Mouse (Mus musculus): Measurements from ENCODE around the gene Grin2d.

The Grin2d gene

DNA sequence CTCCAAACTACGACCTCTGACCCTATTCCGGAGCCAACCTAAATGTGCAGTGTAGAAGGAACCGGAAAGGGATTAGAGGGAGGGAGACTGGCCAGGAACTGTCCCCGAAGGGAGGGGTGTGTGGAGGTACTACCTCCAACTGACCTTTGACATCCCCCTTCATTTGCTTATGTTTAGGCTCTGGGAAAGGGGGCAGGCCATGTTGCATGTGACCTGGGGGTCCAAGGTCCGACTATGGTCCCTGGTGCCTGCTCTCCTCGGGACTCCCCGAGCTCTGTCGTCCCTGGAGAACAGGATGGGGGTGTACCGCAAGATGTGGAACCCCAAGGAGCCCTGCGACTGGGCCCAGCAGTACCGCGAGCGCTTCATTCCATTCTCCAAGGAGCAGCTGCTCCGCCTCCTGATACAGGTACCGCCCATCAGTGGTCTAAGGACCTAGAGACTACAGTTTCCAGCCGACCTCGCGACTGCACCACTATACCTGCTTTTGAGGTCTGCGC is 19.1 kb upstream of the Grin2d start:
- DNase-seq (ENCODE audit: low spot score in 2 of 2) = peak; percentile 42 to 63

GRCm38 (mm10) chr7:45896517-45897257 is 18.5 kb upstream of the Grin2d start, which contains the start of the genes Syngr4 and Tmem143:
Syngr4 (minus strand) TSS chr7:45896714.
Tmem143 (plus strand) TSS chr7:45896941.
- DNase-seq (ENCODE audit: low spot score in 2 of 2) = peak; percentile 97

GRCm38 (mm10) chr7:45895931-45896516 is 17.8 kb upstream of the Grin2d start:
- DNase-seq (ENCODE audit: low spot score in 2 of 2) = no peak

GRCm38 (mm10) chr7:45892651-45893050 is 14.5 kb upstream of the Grin2d start:
- DNase-seq (ENCODE audit: low spot score in 2 of 2) = no peak

GRCm38 (mm10) chr7:45887246-45887645 is 9.1 kb upstream of the Grin2d start:
- DNase-seq (ENCODE audit: low spot score in 2 of 2) = no peak

DNA sequence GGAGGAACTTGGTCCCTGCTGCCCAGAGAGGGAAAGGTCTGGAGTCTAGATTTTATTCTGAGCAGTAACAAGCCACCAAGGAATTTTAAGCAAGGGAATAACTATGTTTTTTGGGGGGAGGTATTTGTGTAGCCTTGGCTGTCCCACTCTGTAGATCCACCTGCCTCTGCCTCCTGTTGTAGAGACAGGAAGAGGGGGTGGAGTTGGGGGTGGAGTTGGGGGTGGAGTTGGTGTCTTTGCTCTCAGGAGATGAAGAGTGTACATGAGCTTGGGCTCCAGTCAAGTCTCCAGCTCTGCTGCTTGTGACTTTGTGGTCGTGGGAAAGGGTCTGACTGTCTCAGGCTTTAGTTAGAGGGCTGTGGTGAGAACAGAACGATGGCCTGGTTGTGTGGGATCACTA is 2.8 kb upstream of the Grin2d start:
- DNase-seq (ENCODE audit: low spot score in 2 of 2) = no peak

DNA sequence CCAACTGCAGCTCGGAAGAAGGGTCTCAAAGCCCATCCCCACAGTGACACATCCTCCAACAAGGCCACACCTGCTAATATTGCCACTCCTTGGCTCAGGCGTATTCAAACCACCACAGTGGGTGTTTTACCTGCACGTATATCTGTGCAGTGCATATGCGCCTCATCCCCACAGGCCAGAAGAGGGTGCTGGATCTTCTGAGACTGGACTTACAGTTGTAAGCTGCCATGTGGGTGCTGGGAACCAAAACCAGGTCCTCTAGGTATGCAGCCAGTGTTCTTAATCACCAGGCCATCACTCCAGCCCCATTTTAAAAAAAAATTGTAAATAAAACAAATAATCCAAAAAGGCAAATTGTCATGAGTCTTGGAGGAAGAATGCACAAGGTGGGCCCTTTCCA is 2.4 kb upstream of the Grin2d start:
- DNase-seq (ENCODE audit: low spot score in 2 of 2) = no peak

DNA sequence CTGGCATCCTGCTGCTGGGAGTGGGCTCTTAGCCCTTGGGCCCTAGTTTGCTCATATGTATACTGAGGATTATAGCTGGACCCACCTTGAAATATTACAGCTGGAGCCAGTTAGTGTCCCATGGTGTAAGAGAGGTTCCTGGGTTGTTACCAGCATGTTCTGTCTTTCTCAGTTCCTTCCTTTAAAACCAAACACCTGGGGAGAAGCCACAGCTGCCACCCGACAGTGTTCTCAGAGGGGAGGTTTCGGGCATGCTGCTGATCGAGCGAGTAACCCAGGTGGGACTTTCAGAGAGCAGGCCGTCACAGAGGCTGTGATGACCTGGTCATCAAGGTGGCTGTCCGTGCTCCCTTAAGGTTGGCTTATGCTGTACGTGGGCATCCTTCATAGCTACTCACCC is 1.3 kb downstream of the Grin2d start:
- peak in 1 of 2 experiments; percentile 13 for DNase-seq (ENCODE audit: low spot score in 2 of 2)

- peak; percentile 33 to 48 for DNase-seq (ENCODE audit: low spot score in 2 of 2)
Measured at GRCm38 (mm10) chr7:45873061-45873947, 4.9 kb downstream of the Grin2d start.

DNA sequence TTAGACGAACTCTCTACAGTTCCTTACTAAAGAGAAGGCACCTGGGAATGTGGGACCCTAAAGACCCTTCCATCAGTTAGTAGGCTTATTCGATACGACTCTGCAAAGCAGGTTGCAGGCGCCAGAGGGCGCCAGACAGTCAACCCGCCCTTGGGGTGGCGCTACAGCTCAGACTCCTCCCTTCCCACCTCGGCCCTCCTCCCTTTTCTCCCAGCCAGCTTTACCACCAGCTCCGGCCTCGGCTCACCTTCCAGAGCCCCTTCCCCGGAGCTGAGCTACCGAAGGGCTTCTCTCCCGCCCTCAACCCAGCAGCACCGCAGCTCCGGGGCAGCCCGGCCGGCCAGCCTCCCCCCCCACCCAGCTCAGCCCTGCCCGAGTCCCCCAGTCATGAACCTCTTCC is 5.6 kb downstream of the Grin2d start, which contains the start of gene Kdelr1:
TSS of gene Kdelr1 (plus strand) at position 149 of the 400 bp plus-strand sequence.
- peak; percentile 85 to 88 for DNase-seq (ENCODE audit: low spot score in 2 of 2)

- DNase-seq (ENCODE audit: low spot score in 2 of 2) = peak; percentile 12 to 13
Measured at GRCm38 (mm10) chr7:45870282-45871058, 7.7 kb downstream of the Grin2d start.

GRCm38 (mm10) chr7:45869787-45870186 is 8.4 kb downstream of the Grin2d start:
- DNase-seq (ENCODE audit: low spot score in 2 of 2) = peak; percentile 23 to 30

DNA sequence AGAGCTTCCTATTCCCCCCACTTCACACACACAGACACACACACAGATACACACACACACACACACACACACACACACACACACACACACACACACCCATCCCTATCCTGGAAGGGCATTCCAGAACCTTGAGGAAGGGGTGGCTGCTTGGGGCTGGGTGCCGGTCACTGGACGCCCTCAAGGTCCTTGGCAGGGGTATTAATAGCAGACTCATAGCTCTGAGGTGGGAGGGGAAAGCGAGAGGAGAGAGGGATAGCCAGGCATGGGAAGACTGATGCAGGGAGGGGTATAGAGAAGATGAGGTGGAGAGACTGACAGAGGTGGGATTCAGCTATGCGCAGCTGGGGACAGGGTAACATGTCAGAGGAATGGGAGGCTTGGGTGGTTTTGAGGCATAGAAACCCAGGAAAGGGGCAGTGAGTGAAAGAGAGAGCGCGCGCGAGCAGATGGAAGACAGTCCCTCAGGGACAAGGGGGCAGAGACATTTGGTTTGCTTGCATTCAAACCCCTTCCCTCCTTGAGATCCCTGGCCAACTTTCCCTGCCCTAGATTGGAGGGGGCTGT is 9.0 kb downstream of the Grin2d start:
- no peak for DNase-seq (ENCODE audit: low spot score in 2 of 2)

- DNase-seq (ENCODE audit: low spot score in 2 of 2) = no peak
Measured at GRCm38 (mm10) chr7:45867871-45868270, 10.3 kb downstream of the Grin2d start.

- peak; percentile 91 to 92 for DNase-seq (ENCODE audit: low spot score in 2 of 2)
Measured at GRCm38 (mm10) chr7:45865925-45866910, 12.0 kb downstream of the Grin2d start.

DNA sequence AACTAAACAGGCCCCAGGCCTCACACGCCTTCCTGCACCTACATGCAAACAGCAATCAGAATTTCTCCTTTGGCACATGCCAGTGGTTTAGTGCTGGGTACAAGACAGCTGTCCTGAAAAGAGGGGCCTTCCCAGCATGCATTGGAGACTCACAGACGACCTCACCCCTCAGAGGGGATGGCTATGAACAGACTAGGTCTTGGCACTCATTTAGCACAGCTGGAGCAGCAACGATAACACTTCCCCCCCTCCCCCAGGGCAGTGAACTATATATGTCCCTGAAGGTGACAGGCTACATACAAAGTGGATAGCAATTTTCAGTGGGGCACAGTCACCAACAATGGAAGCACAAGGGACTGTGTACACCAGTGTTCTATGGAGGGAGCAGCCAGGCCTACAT is 13.7 kb downstream of the Grin2d start:
- no peak for DNase-seq (ENCODE audit: low spot score in 2 of 2)

- DNase-seq (ENCODE audit: low spot score in 2 of 2) = no peak
Measured at GRCm38 (mm10) chr7:45862804-45863203, 15.4 kb downstream of the Grin2d start.

GRCm38 (mm10) chr7:45859008-45859407 is 19.2 kb downstream of the Grin2d start:
- DNase-seq (ENCODE audit: low spot score in 2 of 2) = no peak
